Mouse (Mus musculus): ENCODE measurements around the gene Nrg4. TPM values are rescaled to one million over a fixed set of nuclear protein-coding genes. Genes with fewer than 3 reads are reported as not detected.
A peak's percentile ranks its signal among the peaks of the same experiment; 100 is the strongest.
"Not testable (repeated sequence)": the region's sequence is repeated elsewhere in the genome, so short reads cannot be mapped to it uniquely, and the experiment has no call there.

Gene Nrg4
- total and polyA plus RNA-seq, 2 experiments from 2014 or later, result 0.24 to 0.94 TPM

- TF ChIP-seq CTCF (IDR thresholded peaks at IDR 0.05; ENCODE audit: low read depth), result no peak
- ATAC-seq (no peak), DNase-seq (no peak)
- 85% methylated on average over 3 of the region's 3 CpGs for WGBS
- no peak overlapping the region for H3K4me3 ChIP-seq (ENCODE audit: low read depth, low read length)
- H3K36me3 ChIP-seq (ENCODE audit: insufficient read depth), result no peaks in the 10 kb centered on the region
- no peaks in the 10 kb centered on the region for H3K27me3 ChIP-seq (ENCODE audit: insufficient read depth, low read length)
- H3K27ac ChIP-seq (ENCODE audit: low read depth, low read length), result no peak overlapping the region
- H3K9me3 ChIP-seq (ENCODE audit: low read length), result no peaks in the 10 kb centered on the region
- H3K4me2 ChIP-seq (ENCODE audit: low read depth), result no peak overlapping the region
- no peaks in the 10 kb centered on the region for H3K4me1 ChIP-seq (ENCODE audit: insufficient read depth)
- no peak overlapping the region for H3K9ac ChIP-seq
Measured at GRCm38 (mm10) chr9:55244079-55244478, 82.6 kb downstream of the Nrg4 start.

GRCm38 (mm10) chr9:55243280-55243679, 83.4 kb downstream of the Nrg4 start:
- no peaks in the 10 kb centered on the region for H3K9me3 ChIP-seq (ENCODE audit: low read length)
- H3K4me1 ChIP-seq (ENCODE audit: insufficient read depth), result no peaks in the 10 kb centered on the region
- no peak for ATAC-seq
- H3K4me3 ChIP-seq (ENCODE audit: low read depth, low read length), result no peak overlapping the region
- 83% methylated on average over 3 of the region's 3 CpGs for WGBS
- no peaks in the 10 kb centered on the region for H3K36me3 ChIP-seq (ENCODE audit: insufficient read depth)
- TF ChIP-seq CTCF (IDR thresholded peaks at IDR 0.05; ENCODE audit: low read depth), result no peak
- DNase-seq, result no peak
- H3K27me3 ChIP-seq (ENCODE audit: insufficient read depth, low read length), result no peaks in the 10 kb centered on the region
- no peak overlapping the region for H3K27ac ChIP-seq (ENCODE audit: low read depth, low read length)
- no peak overlapping the region for H3K4me2 ChIP-seq (ENCODE audit: low read depth)
- no peak overlapping the region for H3K9ac ChIP-seq

GRCm38 (mm10) chr9:55241863-55242685, 84.6 kb downstream of the Nrg4 start:
- no peaks in the 10 kb centered on the region for H3K36me3 ChIP-seq (ENCODE audit: insufficient read depth)
- 57% methylated on average over 24 of the region's 24 CpGs for WGBS
- no peaks in the 10 kb centered on the region for H3K9me3 ChIP-seq (ENCODE audit: low read length)
- H3K27me3 ChIP-seq (ENCODE audit: insufficient read depth, low read length), result no peaks in the 10 kb centered on the region
- peak overlapping the region; percentile 31; the same call in 1 of the 2 replicates for H3K4me2 ChIP-seq (ENCODE audit: low read depth)
- no peak overlapping the region for H3K27ac ChIP-seq (ENCODE audit: low read depth, low read length)
- no peaks in the 10 kb centered on the region for H3K4me1 ChIP-seq (ENCODE audit: insufficient read depth)
- no peak for ATAC-seq
- no peak overlapping the region for H3K9ac ChIP-seq
- DNase-seq, result no peak
- TF ChIP-seq CTCF (IDR thresholded peaks at IDR 0.05; ENCODE audit: low read depth), result no peak
- no peak overlapping the region for H3K4me3 ChIP-seq (ENCODE audit: low read depth, low read length)

GRCm38 (mm10) chr9:55240852-55241251, 85.8 kb downstream of the Nrg4 start:
- no peaks in the 10 kb centered on the region for H3K4me1 ChIP-seq (ENCODE audit: insufficient read depth)
- H3K27me3 ChIP-seq (ENCODE audit: insufficient read depth, low read length), result no peaks in the 10 kb centered on the region
- H3K9ac ChIP-seq, result no peak overlapping the region
- no peaks in the 10 kb centered on the region for H3K36me3 ChIP-seq (ENCODE audit: insufficient read depth)
- H3K27ac ChIP-seq (ENCODE audit: low read depth, low read length), result no peak overlapping the region
- H3K9me3 ChIP-seq (ENCODE audit: low read length), result no peaks in the 10 kb centered on the region
- no peak overlapping the region for H3K4me3 ChIP-seq (ENCODE audit: low read depth, low read length)
- no peak for TF ChIP-seq CTCF (IDR thresholded peaks at IDR 0.05; ENCODE audit: low read depth)
- DNase-seq (no peak), ATAC-seq (no peak)
- 87% methylated on average over 5 of the region's 5 CpGs for whole genome bisulfite sequencing
- no peak overlapping the region for H3K4me2 ChIP-seq (ENCODE audit: low read depth)

- Histone ChIP-seq H3K4me3 (ENCODE audit: low read depth, low read length) (no peak overlapping the region), H3K9me3 (ENCODE audit: low read length) (no peaks in the 10 kb centered on the region), H3K36me3 (ENCODE audit: insufficient read depth) (no peaks in the 10 kb centered on the region), H3K9ac (no peak overlapping the region), H3K27ac (ENCODE audit: low read depth, low read length) (no peak overlapping the region), H3K27me3 (ENCODE audit: insufficient read depth, low read length) (no peaks in the 10 kb centered on the region), H3K4me1 (ENCODE audit: insufficient read depth) (no peaks in the 10 kb centered on the region), H3K4me2 (ENCODE audit: low read depth) (no peak overlapping the region)
- WGBS, result 82% methylated on average over 13 of the region's 13 CpGs
- no peak for TF ChIP-seq CTCF (IDR thresholded peaks at IDR 0.05; ENCODE audit: low read depth)
- DNase-seq (no peak), ATAC-seq (no peak)
Measured at GRCm38 (mm10) chr9:55236235-55237165, 90.1 kb downstream of the Nrg4 start.

- H3K9ac ChIP-seq, result not testable (repeated sequence)
- WGBS, result 77% methylated on average over 11 of the region's 11 CpGs
Measured at GRCm38 (mm10) chr9:55233076-55233475, 93.6 kb downstream of the Nrg4 start.

GRCm38 (mm10) chr9:55232586-55232985, 94.1 kb downstream of the Nrg4 start:
- TF ChIP-seq CTCF (IDR thresholded peaks at IDR 0.05; ENCODE audit: low read depth), result no peak
- WGBS, result 84% methylated on average over 7 of the region's 7 CpGs
- H3K4me3 ChIP-seq (ENCODE audit: low read depth, low read length), result no peak overlapping the region
- H3K36me3 ChIP-seq (ENCODE audit: insufficient read depth), result no peaks in the 10 kb centered on the region
- H3K27ac ChIP-seq (ENCODE audit: low read depth, low read length), result no peak overlapping the region
- no peak for ATAC-seq
- no peaks in the 10 kb centered on the region for H3K9me3 ChIP-seq (ENCODE audit: low read length)
- H3K27me3 ChIP-seq (ENCODE audit: insufficient read depth, low read length), result no peaks in the 10 kb centered on the region
- no peak for DNase-seq
- H3K4me1 ChIP-seq (ENCODE audit: insufficient read depth), result no peaks in the 10 kb centered on the region
- no peak overlapping the region for H3K4me2 ChIP-seq (ENCODE audit: low read depth)
- H3K9ac ChIP-seq, result no peak overlapping the region

More at GRCm38 (mm10) chr9:55233076-55233475, 93.6 kb downstream of the Nrg4 start:
- not testable (repeated sequence) for H3K36me3 ChIP-seq (ENCODE audit: insufficient read depth); H3K4me1 ChIP-seq (ENCODE audit: insufficient read depth); H3K27me3 ChIP-seq (ENCODE audit: insufficient read depth, low read length); H3K9me3 ChIP-seq (ENCODE audit: low read length); DNase-seq; H3K27ac ChIP-seq (ENCODE audit: low read depth, low read length); ATAC-seq; H3K4me3 ChIP-seq (ENCODE audit: low read depth, low read length); H3K4me2 ChIP-seq (ENCODE audit: low read depth)
